Mouse (Mus musculus): ENCODE data around the gene Pold2.

DNA sequence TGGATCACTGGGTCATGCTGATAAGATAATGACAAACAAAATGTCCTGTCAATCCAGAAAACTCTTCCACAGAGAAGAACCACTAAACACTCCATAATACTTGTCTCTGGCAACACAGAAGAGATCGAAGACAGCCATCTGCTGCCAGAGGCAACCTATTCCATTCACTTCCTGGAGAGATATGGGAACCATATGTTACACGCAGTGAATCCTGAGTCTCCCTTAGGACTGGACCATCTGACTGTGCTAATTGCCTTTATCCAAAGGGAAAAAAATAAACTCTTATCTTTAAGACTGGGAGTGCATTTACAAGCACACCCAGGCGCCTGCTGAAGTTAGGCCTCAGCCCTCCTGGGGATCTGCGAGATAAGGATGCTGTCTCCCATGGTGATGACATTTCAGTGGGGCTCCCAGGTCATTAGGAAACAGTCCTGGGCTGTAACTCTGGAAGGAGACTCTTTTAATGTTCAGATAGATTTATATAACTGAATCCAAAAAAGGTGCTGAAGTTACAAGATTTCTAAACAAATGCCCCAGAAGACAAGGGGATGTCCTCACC lies 14.8 kb upstream of the Pold2 start:
- TF ChIP-seq CTCF (IDR thresholded peaks at IDR 0.05; ENCODE audit: borderline replicate concordance, extremely low read depth, insufficient read depth, insufficient read length) (no peak), POLR2A (IDR thresholded peaks at IDR 0.05; ENCODE audit: borderline replicate concordance, extremely low read depth, insufficient read depth, insufficient read length, poor library complexity, severe bottlenecking) (no peak)
